Mouse (Mus musculus) layer of hippocampus, adult 18-20 months (tissue): Measurements from ENCODE around the gene Cald1. TPM values are rescaled to one million over a fixed set of nuclear protein-coding genes. Genes with fewer than 3 reads are reported as not detected.

ENCODE experiments used
- DNase-seq, 2 experiments: peaks; one replicate each; pipeline ENCODE4 v3.0.0; 2022; ENCODE audit warnings: low spot score in 2 of 2
- total RNA-seq, 2 experiments: library from RNA; stranded (reverse); gene quantifications; 2 replicates each; pipeline ENCODE4 v1.2.3; 2021

Gene Cald1
- total RNA-seq, 2 experiments from 2014 or later: 27.6 to 28.3 TPM

DNA sequence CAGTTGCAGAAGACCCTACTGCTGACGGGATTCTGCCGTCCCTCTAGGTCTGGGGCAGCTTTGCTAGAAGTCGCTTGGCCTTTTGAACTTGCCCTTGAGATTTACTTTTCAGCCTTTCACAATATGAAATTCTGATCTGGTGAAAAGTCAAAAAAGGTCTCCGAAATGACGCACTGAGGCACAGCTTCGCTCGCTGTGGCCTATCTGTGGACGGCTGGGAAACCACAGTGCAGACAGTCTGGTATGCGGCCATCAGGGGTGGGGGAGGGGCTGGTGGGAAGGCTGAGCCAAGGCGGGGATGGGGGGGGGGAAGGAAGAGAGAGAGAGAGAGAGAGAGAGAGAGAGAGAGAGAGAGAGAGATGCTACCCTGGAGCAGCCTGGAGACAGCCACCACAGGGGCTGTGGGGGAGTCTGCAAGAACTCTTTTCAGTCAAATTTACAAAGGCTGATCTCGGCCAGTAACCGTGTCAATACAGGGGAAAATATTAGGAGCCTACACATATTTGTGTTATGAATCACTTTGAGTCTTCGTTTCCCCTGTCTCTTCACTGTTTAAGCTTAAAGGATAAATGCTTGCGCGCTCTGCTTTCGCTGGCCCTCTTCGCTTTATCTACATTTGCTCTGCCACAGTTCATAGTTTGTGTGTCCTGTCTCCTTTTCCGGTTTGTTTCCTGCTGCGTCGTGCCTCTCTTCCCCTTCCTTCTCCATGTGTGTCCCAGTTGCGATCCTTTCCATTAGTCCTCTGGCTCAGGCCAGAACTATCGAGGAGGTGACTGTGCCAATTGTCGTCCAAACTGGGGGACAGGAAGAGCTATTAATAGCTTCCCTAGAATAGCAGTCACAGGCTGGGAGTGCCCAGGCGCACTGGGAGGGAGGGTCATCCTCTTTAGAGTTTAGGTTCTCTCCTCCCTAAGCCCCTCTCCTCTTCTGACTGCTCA lies 11.9 kb downstream of the Cald1 start:
- peak in 1 of 2 experiments; percentile 7 for DNase-seq

DNA sequence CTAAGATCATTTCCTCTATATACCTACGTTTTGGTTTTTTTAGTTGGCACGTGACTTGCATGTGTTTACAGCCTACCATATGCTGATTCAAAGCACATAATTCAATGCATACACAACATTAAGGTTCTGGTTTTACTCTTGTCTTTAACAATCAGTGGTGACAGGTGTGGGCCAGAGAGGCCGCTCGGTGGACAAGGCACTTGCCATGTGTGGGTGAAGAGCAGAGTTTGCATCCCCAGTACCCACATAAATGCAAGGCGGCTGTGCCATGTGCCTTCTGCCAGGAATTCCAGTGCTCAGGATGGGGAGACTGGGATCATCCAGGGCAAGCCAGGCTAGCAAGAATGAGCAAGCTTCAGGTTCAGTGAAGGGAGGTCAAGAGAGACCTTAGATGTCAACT lies 14.8 kb downstream of the Cald1 start:
- DNase-seq: no peak

DNA sequence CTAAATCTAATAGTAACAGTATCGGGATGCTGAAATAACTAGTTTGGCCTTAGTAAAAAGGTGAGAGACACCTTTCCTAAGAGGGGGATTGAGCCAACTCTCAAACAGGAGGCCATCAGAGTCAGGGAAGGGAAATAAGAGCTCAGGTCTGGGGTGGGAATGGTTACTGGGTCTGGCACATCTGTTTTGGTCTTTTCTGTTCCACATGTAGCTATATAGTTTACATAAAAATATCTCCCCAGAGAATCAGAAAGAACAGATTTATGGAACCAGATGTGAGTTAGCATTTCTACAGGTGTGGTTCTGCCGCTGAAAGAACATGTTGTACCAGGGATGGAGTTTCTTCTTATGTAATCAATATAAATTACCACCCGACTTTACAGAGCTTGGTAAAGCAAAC lies 17.1 kb downstream of the Cald1 start:
- DNase-seq: no peak

DNA sequence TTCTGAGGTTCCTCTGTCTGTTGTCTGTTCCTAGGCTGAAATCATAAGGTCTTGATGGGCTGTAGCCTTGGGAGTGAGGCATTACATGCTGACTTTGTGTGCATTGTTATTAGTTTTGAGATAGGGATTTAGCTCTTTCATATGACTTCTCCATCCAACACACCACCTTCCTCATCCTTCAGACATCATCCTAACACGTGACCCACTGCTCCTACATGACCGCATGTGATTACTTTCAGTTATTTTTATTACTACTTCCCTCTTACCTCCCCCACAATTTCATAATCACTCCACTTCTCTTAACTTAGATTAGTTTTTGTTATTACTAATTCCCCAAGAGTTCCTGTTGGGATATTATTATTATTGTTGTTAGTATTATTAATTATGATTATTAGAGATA lies 21.2 kb downstream of the Cald1 start:
- no peak for DNase-seq

DNA sequence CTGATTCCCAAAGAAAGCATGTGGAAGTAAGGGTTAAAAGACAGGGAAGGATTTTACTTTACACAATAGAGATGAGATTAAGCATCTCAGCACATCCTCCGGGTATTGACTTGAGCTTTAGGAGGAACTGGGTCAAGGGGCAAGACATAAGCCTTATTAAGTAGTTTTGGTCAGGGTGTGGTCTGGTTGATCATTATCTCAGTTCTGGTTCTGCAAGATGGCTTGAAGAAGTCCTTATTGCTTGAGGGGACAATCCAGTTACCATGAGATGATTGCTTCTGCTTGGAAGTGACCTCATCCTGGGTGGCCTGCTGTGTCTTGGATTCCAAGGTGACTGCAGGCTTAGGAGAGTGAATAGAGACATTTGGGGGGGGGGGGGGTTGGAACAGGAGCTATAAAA lies 21.9 kb downstream of the Cald1 start:
- no peak for DNase-seq

DNA sequence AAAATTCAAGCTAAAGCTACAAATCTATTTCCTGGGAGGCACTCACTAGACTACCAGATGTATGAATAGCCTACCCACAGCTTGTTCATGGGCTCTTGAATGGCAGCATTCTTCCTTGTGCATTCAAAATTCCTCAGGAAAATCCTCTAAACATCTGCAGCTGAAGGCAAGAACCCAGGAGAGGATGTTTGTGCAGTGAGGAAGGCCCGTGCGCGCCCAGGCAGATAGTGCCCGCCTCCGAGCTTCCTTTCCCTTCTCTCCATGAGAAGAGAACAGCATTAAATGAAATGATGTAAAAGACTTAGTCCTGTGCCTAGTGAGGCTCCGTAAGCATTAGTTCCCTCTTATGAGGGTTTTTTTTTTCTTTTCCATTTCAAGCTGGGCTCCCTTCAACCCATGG lies 24.6 kb downstream of the Cald1 start:
- DNase-seq: no peak

DNA sequence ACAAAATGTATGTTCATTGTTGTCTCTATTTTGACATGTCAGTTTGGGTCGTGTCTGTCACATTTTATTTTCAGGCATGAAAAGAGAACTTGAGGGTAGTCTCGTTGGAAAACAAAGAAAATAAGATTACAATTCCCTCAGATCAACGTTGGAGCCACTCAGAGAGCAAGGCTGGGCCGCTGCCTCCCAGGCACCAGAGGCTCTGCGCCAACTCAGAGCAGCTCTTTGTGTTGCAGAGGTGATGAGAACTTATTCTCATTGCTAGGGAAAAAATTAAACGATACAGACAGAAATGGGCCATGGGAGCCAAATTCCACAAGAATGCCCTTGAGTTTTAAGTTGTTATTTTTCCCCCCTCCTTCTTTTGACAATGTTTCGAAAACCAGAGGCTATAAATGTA lies 25.0 kb downstream of the Cald1 start:
- DNase-seq: no peak

DNA sequence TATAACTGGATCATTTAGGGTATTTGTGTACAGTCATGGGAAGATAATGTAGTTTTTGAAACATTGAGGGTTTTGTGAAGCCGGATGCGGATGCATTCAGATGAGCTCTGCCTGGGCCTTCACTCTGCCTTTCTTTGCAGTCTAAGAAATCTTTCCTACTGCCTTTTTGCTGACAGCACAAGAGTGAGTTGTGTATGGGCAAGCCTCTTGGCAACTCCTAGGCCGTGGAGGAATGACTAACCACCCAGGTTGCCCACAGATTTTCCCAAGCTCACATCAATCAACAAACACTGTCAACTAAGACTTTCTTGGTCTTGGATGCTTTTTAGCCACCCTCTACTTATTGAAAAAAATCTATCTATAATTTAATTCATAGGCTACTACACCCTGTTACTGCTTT lies 26.2 kb downstream of the Cald1 start:
- no peak for DNase-seq

DNA sequence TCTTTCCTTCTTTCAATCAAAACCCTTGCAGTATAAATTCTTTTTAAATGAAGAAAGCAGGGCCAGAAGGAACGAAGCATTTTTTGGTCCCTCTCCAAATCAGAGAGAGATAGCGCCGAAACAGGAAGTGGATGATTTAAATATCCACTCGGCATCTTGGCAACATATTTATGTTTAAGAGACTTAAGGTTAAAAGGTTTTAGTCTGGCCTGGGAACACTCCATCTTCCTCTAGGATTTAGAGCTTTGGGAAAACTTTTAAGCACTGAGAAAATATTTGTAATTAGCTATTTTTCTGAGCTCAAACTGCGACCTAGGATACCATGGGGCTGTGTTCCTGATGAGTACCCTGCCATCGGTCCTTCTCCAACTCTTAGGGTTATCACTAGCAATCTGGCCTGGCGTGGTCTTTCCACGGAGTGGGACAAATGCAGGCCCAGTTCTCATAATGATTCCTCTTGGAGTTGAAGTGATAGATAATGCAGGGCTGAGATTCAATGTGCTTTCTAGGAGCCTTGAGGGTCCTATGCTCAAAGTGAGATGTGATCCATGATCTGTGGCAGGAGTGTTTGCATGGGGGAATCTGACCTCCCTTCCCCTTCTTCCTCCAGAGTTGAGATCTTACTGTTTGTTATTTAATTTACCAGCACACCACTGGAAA lies 28.4 kb downstream of the Cald1 start:
- no peak for DNase-seq

DNA sequence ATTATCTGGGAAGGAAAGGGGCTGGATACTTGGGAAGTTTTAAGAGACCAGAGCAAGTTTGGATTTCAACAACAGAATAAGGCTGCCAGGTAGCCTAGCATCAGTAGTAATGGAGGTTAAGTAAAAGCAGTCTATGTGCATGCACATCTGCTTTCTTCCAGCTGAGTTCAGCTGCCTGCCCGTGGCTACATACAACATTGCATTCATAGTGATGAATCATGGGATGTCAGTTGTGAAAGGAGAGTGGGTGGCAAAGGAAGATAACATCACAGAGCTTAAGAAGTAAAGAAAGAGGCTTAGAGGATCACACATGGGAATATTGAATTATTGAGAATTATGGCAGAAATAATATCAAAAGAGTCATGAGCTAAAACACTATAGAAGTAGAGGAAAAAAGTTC lies 29.8 kb downstream of the Cald1 start:
- no peak for DNase-seq

DNA sequence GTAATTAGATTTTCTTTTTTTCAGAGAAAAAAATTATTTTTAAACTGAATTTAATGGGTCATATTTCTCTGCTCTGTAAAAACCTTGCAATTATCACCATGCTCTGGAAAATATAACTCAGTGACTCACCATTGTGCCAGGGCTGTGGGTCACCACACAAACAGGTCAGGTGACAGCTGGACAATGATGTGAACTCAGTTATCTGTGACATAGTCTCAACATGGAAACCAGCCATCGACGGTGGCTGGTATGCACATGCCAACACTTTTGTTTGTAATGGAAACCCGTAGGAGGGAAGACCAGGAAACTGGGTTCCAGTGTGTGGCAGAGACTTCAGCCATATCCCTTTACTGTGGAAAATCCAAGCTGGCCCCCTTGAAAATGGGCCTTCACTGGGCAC lies 35.5 kb downstream of the Cald1 start:
- DNase-seq: no peak

DNA sequence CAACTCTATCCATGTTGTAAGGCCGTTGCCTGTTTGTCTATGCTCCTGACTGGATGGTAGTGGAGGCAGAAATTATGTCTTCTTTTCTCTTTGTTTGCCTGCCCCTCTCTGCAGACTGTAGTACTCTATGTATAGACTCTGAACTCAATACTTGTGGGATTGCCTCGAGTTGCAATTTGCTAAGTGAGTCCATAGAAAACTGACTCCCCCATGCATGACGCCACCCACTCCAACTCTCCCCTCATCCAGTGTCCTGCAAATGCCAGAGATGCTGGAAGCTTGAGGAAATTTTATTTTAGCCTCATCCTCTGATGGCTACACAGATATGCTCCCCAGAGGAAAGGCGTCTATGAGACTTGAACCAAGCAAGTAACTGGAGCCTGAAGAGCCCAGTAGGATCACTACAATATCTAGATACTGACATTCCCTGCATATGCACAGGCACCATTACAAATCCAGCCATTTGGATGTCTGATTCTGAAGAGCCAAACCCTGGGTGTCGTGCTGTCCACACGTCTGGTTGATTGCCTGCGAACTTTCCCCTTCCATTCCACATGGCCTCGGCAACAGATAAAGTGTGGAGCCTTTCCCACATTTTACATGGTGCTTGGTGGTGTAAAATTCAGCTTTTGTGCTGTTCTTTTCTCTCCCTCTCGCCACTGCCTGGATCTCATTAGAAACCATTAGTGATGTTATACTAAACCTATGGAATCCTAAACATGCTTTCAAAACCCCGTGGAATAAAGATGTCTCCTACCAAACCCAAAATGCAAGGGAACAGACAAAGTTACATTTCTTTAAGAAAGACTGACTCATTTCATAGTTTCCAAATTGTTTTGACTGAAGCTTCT lies 39.5 kb downstream of the Cald1 start:
- no peak for DNase-seq

DNA sequence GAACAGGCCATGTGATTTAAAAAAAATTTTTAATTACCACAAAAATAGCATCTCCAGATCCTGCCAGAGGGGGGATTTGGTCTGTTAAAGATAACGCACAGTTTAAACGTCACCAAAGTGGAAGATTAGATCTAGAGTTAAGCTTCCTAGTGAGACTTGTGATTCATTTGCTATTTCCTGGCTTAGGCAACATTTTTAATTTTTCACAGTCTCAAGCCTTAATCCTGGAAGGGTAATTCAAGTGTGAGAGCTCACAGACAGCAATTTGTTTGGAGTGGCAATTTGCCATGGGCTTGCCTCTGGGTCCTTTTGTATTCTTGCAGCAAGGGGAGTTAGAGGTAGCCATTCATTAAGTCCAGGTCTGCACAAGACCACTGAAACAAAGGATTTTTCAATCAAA lies 40.4 kb downstream of the Cald1 start:
- no peak for DNase-seq

DNA sequence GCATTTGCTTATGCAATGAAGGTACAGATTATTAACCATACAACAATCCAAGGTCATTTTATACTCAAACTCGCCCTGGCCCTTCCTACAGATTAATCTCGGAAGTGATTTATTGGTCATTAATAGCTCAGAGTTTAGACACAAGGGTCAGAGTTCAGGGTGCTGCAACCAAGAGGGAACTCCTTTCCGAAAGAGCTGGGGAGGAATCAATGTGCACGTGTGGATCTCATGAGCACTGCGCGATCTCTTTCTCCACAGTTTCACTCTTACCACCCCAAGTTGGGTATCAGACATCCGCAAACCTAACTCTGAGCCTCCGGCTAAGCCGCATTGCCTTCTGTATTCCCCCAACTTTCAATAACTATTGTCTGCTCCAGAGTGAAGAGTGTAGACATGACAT lies 41.9 kb downstream of the Cald1 start:
- DNase-seq: no peak

DNA sequence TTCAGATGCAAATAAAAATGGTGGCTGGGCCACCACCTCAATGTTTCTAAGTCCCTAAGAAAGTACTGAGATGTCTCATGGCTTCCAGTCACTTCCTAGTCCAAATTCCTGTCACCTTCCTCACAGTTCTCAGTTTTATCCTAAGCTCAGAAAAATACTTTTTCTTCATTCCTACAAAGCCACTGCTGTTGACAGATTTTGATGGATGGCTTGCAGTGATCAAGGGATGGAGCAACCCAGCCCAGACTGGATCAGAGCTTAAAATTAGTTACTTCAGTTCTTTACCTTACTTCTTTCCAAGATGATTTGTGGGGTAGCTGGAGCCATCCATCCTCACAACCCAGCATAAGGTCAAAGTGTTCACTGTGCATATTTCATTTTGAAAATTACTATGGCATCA lies 42.8 kb downstream of the Cald1 start:
- DNase-seq: no peak

DNA sequence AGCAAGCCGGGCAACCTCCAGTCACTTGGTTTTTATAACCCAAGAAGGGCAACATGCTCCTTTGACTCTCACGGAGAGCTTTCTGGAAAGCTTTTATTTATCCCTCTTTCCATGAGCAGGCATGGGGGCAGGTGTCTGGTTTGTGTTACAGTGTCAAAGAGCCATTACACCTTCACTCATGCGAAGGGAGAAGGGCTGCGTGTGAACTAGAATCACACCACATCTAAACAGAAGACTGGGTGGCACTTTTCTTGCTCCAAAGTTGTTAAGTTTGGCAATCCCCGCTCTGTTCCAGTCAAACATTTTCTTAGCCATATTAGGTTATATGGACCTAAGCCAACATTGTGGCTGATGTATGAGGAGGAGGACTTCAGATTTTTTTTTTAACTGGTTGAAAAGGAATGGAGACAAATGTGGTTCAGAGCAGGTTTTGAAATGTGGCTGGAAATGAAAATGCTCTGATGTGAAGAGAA lies 43.8 kb downstream of the Cald1 start:
- no peak for DNase-seq

DNA sequence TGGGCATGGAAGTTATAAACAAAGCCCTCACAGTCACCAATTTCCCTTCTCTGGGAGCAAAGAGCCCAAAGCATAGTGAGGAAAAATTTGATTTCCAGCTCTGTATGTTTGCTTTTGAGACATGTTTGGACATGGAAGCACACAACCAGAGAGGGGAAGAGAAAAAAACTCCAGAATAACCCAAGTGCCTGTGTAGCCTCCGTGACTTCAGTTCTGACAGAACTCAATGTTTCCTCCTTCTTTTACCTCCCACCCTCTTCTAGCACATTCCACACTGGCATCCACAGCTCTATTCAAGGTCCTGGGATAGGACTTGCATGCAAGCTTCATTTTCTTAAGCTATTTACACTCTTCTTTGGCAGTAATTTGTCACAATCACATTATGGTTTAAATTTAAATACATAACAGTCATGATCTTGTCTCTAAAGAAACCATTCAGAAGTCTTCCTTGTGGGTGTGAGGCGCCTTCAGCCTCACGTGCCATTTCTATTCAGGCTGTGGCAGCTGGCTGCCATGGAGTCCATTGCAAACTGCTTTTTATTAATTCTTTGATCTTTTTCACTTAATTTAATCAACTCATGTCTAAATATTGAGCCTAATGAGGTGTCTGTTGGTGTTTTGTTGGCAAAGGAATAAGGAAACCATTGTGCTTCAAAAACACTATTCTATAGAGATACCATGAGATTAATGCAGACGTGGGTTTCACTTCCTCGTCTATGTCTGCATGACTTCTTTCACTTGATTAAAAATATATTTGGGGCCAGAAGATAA lies 49.9 kb downstream of the Cald1 start:
- DNase-seq: no peak

DNA sequence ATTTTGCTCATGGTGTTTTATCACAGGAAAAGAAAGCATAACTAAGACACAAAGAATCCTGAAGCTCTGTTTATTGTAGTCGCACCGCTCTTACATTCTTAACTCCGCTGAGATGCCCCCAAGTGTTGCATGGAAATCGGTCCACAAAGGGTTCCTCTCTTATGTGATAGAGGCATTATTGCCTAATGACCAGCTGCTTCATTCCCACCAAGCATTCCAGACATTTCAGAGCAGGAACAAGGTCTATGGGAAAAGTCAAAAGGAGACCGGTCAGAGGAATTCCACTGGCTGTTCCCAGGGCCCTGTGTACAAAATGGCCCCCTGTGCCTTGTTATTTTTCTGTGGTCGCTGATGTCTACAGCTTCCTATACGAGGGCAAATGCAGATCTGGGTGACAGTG lies 53.0 kb downstream of the Cald1 start:
- DNase-seq: no peak

DNA sequence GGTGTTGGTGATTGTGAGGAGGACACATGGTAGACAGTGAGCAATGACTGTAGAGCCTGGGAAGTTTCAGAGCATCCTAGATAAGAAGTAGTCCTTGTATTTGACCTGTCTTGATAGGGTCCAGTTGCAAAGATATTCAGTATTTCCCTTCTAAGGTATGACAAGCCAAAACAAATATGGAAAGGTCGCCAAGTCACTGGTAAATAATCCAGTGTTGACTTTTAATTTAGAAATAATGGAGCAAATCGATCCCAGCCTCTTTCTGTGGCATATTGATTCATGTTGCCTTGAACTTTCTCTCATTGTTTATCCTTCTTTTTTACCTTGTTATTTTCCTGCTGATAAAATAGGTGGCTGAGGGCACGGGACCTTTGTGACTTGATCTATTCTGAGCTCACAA lies 57.4 kb downstream of the Cald1 start:
- DNase-seq: no peak

DNA sequence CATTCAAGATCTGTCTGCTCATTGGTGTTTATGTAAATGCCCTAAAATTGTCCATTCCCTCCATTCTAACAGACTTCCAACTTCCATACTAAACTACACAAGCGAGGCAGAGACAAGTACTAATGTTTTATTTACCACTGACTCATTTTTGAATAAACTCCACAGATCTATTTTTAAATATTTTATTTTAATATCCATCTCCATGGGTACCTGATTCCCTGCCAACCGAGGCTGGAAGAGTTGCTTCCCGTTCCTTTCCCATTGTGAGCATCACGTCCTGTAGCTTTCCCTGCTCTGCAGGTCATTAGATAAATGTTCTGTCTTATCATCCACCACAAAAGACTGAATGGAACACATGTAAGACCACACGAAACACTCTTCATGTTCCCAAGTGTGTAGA lies 60.5 kb downstream of the Cald1 start:
- DNase-seq: peak; percentile 3 to 62

DNA sequence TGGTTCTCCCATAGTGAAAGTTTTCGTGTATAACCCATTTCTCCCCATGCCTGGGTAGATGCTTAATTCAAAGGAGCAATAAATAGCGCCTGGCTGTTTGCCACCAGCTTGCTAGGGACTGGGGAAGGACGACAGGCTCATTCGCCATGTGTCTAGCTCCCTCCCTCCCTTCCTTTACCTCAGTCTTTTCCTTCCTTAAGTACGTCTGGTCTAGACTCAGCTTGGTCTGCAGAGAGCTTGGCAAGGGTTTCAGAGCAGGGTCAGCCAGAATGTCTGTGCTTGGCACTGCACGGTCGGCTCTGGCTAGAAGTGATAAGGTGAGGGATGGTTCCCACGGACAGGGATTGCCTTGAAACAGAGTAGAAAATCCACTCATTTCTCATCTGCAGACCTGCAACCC lies 62.4 kb downstream of the Cald1 start:
- DNase-seq: no peak
